In the genomic region with DNA sequence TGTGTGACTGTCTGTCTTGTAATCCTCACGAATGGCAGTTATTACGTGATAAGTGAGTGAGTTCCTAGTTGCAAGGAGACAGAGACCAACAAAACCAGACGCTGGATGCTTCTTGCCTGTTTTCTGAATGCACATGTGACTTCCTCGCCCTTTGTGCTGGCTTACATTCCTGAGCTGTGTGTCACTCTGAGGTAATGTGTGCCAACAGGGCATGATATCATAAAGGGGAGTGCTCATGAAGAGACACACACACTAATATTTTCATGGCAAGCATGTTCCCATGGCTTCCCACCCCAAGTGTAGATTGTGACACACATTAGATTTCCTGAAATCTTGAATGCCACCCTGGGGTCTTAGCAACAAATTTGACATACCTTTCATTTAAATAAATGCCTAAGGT, we compare ENCODE assay signal across 11 mouse cellular contexts. TPM values are rescaled to one million over a fixed set of nuclear protein-coding genes. Genes with fewer than 3 reads are reported as not detected.
DNase-seq lines count a peak whose midpoint lies in the region.
"Had no signal": no experiment of that assay in that cellular context is flagged by ENCODE, and none has a peak within 500 bp of the region (broad histone marks: within the 10 kb centered on the region; RNA-seq: fewer than 3 reads in every experiment).

No protein-coding gene starts in this region.

- peak; percentile 16 to 27 for DNase-seq in kidney, adult 8-10 months
- no peak for DNase-seq in kidney, adult 11 months
- peak; percentile 96 for DNase-seq in 3T3-L1 (ENCODE audit: low read depth, low spot score)
- peak; percentile 91 for DNase-seq in Muller cell, postnatal 12 days (ENCODE audit: inconsistent ontology term)
- peak; percentile 54 for DNase-seq in heart, postnatal 4 days
- no peak for DNase-seq in spleen, postnatal 4 days (ENCODE audit: low spot score in 2 of 2)
- no peak for DNase-seq in ovary, postnatal 10 days (ENCODE audit: low spot score)
- no peak for DNase-seq in cerebellum, postnatal 25 days
- DNase-seq: cerebellum, postnatal 36 days; liver; thymus, adult 18-20 months had no signal

RNA-seq across cellular contexts. Expression of a gene that starts 20.5 kb away (rescaled TPM):
- total RNA-seq in heart, postnatal 4 days (2021): 10 to 100 TPM; 86.3 to 87.2 TPM

Comparison
In these comparisons a context has a peak if more than half of its experiments do, and no peak if none do; other contexts are left out.
1. DNase-seq: peak in kidney, adult 8-10 months (2 of 2), 3T3-L1 (single experiment), Muller cell, postnatal 12 days (single experiment) and heart, postnatal 4 days (single experiment); none in kidney, adult 11 months (single experiment), spleen, postnatal 4 days (0 of 2), ovary, postnatal 10 days (single experiment) and cerebellum, postnatal 25 days (0 of 2).